Mouse (Mus musculus): ENCODE data around the gene Olfr429.
"Not testable (repeated sequence)": the region's sequence is repeated elsewhere in the genome, so short reads cannot be mapped to it uniquely, and the experiment has no call there.

Gene Olfr429

DNA sequence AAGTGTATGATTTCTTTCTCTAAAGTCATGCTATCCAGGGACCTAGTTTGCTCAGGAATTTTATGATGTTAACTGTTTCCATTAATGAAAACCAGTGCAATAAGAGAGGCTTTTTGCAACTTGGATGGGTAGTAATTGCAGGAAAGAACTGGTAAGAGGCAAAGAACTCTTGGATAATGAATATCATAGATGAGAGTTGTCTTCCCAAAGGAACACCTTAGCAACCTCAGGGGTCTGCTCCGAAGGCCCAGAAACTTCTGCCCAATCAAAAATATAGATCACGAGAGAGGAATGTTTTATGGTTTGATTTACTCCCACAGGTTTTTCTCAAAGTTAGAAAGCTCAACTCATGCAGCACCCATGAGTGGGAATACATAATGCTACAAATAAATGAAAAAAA is at the start of gene Olfr429:
Gene Olfr429 (plus strand): TSS at position 301 of the 400 bp plus-strand sequence.
- no peak for DNase-seq

DNA sequence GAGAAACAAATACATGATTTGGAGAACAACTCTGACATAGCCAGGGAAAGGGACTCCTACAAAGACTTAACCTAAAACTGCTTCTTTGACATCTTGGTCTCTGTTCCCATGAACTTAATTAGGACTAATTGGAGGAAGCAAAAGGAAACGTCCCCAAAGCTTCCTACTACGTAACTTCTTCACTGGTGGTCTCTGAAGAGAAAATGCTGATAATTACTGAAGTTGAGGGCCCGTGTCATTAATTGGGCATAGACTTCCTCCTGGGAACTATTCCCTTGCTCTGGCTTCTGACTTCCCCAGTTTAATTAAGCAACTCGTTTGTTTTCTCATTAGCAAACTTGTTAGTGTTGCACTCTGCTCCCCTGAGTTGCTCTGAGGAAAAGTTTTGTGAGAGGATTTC is 48.3 kb upstream of the Olfr429 start:
- no peak for DNase-seq

DNA sequence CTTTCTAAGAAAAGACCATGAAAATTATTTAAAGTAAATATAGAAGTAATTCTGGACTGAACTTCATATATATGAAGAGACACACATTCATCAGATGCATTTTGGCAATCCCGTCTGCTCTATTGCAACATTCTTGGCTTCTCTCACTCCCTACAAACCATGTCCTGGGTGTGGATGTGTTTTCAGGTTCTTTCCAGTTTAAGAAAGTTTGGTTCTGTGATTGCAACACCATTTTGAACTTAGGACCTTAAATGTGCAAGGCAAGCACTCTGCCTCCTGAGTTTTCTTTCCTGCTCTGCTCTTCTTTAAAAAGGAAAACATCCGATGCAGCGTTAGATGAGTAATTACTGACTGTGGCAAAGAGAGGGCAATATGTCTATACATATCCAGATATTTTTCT is 45.7 kb upstream of the Olfr429 start:
- DNase-seq = peak; percentile 35

DNA sequence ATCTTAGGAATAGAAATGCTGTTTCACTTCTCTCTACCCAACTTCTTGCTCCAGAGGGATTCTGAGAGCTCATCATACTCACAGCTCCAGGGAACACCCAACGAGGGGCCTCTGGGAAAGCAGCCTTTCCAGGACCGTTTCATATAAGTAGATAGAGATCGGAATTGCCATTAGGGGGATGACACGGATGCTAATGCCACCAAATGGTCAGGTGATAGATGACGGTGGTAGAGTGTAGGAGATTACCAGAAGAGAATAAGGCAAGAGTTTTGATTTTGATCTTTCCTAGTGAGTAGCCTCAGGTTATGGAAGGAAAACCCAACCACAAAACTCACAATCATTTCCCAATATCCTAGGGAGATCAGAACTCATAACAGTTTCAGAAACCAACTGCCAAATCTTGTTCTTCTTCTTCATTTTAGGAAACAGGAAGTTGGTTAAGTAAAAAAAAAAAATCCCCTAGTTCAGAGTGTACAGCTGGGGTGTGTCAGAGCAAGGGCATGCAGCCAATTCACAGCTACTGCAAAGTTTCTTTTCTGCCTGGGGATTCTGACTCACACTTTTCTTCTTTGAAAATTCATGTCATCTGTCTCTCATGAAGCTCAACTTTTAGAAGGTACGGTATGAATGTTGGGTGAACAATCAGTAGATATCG is 43.5 kb upstream of the Olfr429 start, which contains the start of gene Olfr433:
Gene Olfr433 (plus strand): TSS at position 183 of the 655 bp plus-strand sequence.
- peak; percentile 83 for DNase-seq

DNA sequence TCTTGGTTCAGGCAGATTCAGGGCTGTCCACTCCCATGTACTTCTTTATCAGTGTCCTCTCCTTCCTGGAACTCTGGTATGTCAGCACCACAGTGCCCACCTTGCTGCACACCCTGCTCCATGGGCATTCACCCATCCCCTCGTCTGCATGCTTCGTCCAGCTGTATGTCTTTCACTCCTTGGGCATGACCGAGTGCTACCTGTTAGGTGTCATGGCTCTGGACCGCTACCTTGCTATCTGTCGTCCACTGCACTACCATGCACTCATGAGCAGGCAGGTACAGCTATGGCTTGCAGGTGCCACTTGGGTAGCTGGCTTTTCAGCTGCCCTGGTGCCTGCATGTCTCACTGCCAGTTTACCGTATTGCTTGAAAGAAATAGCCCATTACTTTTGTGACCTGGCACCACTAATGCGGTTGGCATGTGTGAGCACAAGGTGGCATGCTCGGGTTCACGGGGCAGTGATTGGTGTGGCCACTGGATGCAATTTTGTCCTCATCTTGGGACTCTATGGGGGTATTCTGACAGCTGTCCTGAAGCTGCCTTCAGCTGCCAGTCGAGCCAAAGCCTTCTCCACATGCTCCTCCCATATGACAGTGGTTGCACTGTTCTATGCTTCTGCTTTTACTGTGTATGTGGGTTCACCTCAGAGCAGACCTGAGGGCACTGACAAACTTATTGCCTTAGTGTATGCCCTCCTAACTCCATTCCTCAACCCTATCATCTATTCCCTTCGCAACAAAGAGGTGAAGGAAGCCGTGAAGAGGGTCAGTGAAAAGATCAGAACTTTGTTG is 41.8 kb upstream of the Olfr429 start:
- DNase-seq = peak; percentile 11

DNA sequence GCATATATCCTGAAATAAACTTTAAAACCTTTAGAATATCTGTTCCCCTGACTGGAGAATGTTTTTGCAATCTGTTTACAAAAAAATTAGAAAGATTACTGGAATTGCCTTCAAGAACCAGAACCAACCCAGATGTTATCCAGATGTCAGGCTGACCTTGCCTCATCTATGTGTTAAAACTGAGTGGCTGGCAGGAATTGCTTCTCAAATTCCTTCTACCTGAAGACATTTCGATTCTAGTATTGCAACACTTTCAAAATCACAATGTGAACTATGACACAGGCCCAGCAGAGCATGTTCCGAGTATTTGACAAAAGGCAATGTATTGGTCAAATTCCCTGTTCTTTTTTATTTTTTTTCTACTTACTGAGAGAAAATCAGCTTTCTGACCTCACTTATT is 39.7 kb upstream of the Olfr429 start:
- DNase-seq = peak; percentile 51

DNA sequence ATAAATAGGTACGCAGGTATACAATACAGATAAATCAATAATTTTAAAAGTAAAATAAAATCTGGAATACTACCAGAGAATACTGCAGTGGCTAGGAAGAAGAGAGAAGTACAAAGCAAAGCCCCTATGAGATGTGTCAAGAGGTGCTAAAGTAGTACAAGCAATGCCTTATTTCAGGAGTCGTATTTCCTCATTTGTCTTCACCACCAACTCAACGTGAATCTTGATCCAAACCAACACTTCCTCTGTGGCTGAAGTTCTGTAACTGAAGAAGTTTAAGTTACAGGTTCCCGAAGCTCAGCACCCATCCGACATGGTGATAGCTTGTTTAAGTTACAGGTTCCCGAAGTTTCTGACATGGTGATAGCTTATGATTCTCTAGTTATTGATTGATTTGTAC is 35.9 kb upstream of the Olfr429 start:
- not testable (repeated sequence) for DNase-seq

DNA sequence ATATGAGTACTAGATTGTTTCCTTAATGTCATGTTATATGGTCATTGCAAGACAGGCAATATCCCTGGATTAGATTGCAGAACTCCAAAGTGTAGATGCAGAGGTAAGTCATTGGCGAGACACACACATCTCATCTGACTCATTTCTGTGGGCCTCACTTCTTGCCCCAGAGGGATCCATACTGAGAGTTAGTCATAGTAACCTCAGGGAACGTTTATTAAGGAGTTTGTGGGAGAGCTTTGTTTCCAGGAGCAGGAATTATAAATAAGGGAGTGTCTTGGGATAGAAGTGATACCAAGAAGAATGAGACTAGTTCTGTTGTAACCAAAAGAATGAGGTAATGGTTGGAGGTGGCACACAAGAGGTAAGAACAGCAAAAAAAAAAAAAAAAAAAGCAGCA is 35.2 kb upstream of the Olfr429 start, which contains the start of gene Olfr432:
Gene Olfr432 (plus strand): TSS at position 313 of the 400 bp plus-strand sequence.
- no peak for DNase-seq

DNA sequence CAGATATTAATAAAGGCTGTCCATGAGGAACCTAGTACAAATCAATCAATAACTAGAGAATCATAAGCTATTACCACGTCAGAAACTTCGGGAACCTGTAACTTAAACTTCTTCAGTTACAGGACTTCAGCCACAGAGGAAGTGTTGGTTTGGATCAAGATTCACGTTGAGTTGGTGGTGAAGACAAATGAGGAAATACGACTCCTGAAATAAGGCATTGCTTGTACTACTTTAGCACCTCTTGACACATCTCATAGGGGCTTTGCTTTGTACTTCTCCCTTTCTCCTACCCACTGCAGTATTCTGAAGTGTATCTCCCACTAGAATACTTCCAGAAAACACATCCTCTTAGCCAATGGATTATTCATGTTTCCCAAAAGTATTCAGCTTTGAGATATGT is 34.8 kb upstream of the Olfr429 start:
- not testable (repeated sequence) for DNase-seq

DNA sequence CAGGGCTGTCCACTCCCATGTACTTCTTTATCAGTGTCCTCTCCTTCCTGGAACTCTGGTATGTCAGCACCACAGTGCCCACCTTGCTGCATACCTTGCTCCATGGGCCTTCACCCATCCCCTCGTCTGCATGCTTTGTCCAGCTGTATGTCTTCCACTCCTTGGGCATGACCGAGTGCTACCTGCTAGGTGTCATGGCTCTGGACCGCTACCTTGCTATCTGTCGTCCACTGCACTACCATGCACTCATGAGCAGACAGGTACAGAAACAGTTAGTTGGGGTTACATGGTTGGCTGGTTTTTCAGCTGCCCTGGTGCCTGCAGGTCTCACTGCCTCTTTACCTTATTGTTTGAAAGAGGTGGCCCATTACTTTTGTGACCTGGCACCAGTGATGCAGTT is 33.6 kb upstream of the Olfr429 start:
- DNase-seq = no peak

DNA sequence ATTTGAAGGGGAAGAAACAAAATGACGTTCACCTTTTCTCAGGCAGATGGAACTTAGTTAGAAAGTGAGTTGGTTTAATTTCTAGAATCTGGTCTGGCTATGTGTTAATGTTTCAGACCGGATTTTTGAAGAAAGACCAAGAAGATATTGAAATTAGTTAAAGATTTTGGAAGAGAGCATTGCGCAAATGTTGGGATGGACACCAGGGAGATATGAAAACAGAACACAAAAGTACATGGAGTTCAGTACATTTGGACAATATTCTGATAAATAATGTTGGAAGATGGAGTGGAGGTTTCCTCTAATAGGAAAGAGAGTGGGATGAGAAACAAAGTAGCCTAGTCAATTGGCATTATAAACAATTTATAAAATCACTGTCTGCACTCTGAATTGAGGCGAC is 32.6 kb upstream of the Olfr429 start:
- no peak for DNase-seq

DNA sequence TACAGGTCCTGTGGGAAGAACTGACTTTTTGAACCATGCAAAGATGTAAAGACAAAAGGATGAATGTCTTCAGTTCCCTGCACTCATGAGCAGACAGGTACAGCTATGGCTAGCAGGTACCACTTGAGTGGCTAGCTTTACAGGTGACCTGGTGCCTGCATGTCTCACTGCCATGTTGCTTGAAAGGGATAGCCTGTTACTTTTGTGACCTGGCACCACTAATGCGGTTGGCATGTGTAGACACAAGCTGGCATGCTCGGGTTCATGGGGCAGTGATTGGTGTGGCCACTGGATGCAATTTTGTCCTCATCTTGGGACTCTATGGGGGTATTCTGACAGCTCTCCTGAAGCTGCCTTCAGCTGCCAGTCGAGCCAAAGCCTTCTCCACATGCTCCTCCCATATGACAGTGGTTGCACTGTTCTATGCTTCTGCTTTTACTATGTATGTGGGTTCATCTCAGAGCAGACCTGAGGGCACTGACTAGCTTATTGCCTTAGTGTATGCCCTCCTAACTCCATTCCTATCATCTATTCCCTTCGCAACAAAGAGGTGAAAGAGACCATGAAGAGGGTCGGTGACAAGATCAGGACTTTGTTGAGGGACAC is 32.1 kb upstream of the Olfr429 start:
- no peak for DNase-seq

DNA sequence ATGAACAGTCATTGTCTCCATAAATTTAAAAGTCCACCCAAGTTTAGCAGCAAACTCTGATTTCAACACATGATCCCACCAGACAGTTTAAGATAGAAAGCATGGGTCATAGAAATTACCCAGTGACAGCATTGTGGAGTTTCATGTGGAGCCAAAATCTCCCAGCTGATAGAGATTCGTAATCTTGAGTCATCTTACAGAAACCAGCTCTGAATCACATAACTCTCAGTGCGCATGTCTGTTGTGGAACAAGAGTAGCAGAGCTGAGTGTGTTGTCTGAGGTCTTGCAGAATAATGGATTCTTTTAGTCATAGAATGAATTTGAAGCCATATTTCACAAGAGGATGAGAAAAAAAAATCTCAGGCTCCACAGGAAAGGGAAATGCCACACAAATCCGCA is 31.1 kb upstream of the Olfr429 start:
- no peak for DNase-seq

DNA sequence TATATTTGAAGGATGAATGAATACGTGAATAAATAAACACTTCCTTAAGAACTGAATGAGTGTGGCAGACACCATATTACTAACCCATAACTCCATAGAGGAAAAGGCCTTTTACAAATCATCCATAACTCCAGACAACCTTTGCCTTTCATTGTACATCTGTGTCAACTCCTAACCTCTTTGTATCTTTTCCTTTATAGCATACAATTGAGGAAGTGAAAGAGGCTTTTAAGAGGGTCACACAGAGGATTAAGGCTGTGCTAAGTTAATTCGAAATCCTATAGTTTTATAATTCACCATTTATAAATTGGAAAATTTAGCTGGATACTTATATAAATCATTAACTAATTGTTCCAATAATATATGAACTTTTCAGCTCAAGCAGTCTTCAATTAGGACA is 28.9 kb upstream of the Olfr429 start:
- no peak for DNase-seq

DNA sequence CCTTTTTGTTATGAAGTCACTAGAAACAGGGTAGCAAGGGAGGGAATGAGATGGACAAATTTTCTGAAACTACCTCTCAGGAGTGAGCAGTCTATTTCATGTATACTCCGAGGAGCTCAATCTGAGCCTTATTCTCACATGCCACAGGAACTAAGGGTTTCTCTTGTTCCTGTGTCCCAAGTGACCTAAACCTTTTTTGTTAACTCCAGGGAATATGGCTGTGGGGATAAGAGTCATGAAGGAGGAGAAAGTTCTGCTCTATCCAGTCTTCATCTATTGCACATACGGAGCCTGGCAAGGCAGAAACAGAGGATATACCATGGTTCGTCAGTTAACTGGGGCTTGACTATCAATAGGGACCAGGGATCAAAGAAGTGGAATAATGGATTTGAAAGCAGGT is 17.8 kb upstream of the Olfr429 start, which contains the start of gene Olfr430:
Gene Olfr430 (plus strand): TSS at position 301 of the 400 bp plus-strand sequence.
- DNase-seq = no peak

DNA sequence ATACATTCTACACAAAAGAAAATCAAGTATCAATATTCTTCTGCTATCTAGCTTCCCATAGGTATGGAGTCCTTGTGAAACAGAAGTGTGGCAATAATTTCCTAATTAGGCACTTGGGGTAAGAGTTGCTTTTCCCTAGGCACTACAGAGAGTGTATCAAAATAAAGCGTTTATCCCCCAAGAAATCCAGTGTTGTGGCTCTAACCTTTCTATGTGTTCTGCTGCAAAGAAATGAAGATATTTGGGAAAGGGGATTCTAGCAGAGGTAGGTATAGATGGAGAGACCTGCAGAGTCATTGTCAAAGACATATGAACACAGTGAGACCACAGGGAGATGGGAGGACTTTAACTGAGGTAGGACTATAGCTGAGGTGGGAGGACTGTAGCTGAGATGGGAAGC is 12.5 kb downstream of the Olfr429 start, which contains the start of gene Olfr427:
Gene Olfr427 (plus strand): TSS at position 301 of the 400 bp plus-strand sequence.
- no peak for DNase-seq

DNA sequence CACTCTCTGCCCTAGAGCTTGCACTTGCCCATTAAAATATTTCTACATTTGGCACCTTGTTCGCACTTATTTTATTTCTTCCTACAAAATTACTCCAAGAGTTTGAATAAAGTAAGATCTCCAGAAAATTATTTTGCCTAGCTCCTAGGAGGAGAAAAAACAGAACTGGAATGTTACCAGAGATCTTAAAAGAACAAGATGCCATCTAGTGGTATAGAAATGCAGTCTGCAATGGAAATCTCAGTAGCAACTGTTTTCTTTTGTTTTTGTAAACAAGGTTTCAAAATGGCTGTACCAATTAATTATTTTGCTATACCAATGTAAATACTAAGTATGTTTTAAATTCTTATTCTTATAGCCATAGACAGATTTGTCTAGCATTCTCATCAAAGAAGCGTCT is 19.6 kb downstream of the Olfr429 start:
- no peak for DNase-seq

DNA sequence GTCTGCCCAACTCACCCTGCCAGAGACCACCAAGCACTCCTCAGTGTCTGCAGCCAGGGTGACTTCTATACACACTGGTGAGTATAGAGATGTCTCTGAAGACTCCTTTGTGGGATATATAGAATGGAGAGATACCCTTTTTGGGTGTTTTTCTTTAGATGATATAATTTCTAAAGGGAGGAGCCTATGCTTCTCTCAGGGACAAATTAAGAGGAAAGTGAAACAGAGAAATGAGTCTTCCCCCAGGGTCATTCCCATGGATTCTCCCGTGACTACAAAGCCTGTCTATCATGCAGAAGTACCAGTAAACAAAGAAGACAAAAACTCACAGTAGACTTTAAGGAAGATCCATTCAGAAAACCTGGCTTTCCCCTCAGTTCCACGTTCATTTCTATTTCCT is 36.9 kb downstream of the Olfr429 start, which contains the start of gene Olfr231:
Gene Olfr231 (minus strand): TSS at position 101 of the 400 bp plus-strand sequence.
- DNase-seq = no peak

DNA sequence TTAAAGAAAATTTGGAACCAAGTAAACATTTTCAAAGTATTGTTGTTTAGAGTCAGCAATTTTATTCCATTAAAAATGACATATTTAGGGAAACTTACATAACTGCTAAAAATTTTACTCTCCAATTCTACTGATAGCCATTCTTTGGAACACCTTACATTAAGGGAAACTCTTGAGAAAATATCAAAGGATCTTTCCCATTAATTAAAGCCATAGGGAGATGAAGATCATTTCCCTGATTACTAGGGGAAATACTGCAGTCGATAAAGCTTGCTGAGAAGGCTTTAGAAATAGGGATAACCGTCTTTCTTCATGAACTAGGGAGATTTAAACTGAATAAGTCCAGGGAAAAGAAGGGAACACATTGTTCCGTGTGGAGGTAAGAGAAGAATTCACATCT is 47.1 kb downstream of the Olfr429 start, which contains the start of gene Olfr424:
Gene Olfr424 (plus strand): TSS at position 301 of the 400 bp plus-strand sequence.
- no peak for DNase-seq

DNA sequence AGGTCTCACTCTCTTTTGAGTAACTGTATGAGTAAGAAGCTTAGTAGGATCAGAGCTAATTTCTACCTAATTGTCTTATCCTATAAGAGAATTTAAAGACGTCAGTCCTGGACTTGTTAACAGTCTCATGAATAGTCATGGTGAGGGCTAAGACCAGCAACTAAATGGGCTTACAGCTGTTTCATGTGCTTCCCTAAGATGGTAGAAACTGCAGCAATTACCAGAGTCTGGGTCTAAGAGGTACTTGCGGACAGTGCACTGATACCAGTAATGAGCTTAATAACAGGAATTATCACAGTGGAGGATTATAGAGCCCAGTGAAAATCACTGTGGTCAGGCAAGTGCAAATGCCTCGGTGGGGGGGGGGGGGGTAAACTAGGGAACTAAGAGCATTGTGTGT is 47.9 kb downstream of the Olfr429 start:
- DNase-seq = no peak

Data from lung, postnatal 36 days (tissue).